Mouse (Mus musculus): ENCODE data around the gene Smox.

Smox gene

GRCm38 (mm10) chr2:131513477-131513876, 22.2 kb downstream of the Smox start:
- no peak for DNase-seq (ENCODE audit: low spot score)

GRCm38 (mm10) chr2:131514055-131514621, 22.8 kb downstream of the Smox start:
- DNase-seq (ENCODE audit: low spot score), result no peak

DNA sequence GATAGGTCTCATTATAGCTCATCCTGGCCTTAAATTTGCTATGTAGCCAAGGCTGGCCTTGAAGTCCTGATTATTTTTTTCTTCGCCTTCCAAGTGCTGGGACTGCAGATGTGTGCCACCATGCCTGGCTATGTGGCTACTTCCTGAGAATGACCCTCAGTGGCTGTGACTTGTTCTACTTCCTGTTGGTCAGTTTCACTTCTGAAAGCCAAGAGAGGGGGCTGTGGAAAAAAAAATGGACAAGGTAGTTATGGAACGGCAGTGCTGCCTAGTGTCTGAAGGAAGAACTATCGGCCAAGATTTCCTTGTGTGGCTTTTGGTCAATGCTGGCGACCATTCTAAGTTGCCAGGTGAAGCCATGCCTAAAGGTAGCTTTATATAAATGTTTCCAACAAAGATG, 26.3 kb downstream of the Smox start:
- DNase-seq (ENCODE audit: low spot score), result no peak

DNA sequence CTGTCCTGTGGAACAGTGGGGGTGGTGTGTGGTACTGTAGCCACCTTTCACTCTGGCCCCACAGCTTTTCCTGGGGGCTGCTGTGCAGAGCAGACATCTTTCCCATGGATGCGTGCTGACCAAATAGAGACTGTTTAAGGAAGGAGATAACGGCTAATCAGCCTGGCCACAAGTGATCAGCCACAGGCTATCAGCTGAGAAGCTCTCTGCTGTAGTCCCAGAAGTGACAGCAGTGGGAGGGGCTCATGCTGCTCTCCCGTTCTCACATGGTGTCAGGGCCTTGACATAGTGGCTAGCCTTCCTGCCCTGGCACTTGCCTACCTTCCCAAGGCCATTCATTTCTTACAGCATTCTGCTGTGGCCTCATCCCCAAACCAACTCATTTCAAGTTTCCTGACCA, 27.5 kb downstream of the Smox start:
- no peak for DNase-seq (ENCODE audit: low spot score)

- DNase-seq (ENCODE audit: low spot score), result no peak
Measured at GRCm38 (mm10) chr2:131520743-131521142, 29.4 kb downstream of the Smox start.

GRCm38 (mm10) chr2:131527061-131527460, 35.8 kb downstream of the Smox start:
- DNase-seq (ENCODE audit: low spot score), result peak; percentile 65

DNA sequence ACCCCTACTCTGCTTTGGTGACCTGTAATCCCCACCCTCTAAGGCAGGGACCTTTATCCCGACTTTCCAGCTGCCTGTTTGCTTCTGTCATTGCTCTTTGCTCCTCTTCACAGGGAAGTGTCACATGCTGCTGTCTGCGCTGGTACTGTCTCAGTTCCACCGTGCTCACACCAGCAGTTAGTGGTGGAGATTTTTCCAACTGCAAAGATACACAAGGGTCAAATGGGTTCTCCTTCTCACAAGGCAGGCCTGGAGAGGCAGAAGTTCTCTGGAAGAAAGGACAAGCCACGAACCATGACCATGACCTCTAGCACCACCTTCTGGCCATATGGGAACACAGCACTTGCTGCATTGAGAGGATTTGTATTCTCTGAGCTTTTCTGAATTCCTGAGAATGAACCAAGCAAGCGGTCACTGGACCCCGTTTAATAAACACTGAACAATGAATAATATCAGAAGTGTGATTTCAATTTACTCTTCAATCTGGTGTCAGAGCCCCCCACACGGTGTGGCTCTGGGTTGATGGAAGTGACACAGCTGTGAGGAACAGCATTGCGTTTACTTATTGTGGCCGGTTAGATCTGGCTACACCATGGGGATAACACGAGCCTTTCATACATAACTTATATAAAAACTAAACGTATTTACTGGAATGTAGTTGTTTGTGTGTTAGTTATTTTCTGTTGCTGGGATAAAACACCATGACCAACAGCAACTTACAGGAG, 38.8 kb downstream of the Smox start:
- DNase-seq (ENCODE audit: low spot score), result peak; percentile 92

DNA sequence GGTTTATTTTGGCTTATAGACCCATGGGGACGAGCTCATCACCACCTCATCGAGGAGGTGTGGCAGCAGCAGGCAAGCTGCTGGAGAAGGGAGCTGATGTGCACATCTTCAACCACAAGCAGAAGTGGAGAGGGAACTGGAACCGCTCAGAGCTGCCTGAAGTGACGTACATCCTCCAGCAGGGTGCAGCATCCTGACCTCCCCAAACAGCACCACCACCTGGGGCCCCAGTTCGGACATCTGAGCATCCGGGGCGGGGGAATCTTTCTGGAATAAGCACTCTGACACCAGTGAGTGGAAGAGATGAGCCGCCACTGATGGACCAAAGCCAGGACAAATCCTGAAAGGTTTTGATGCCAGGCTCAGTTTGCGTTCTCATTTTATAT, 39.3 kb downstream of the Smox start:
- DNase-seq (ENCODE audit: low spot score), result peak; percentile 73

GRCm38 (mm10) chr2:131531271-131531670, 40.0 kb downstream of the Smox start:
- DNase-seq (ENCODE audit: low spot score), result no peak

DNA sequence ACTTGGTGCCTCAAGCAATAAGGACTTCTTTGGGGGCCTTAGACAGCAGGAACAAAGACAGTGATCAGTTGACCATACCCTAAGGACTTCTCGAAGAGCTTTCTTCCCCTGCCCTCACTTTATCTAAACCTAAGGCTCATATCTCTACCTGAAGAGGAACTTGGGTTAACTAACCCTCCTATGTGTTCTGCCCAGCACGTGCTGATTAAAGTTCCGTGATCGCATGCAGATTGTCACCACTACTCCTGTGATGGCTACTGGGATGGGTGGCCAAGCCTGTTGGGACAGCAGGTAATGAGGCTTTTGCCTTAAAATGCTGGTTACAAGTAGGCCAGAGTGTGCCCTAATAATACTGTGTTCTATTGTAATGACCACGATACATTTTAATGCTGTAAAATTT, 43.9 kb downstream of the Smox start:
- DNase-seq (ENCODE audit: low spot score), result no peak

- DNase-seq (ENCODE audit: low spot score), result peak; percentile 50
Measured at GRCm38 (mm10) chr2:131538341-131538740, 47.0 kb downstream of the Smox start.

DNA sequence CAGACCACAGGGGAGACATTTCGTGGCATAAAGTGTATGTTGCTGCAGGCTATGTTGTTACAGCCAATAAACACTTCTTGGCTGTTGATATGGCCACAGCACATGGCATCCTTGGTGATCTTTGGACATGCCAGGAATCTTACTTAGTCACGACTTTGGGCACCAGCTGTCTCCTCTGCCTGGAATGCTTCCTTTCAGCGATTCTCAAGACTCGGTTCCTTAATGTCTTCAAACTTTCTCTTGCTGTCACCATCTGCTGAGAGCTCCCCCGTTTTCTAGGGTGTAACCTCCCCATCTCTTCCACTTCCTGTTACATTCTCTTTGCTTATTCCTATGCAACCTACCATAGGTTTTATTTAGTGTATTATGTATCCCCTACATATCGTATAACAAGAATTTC, 48.5 kb downstream of the Smox start:
- no peak for DNase-seq (ENCODE audit: low spot score)

GRCm38 (mm10) chr2:131541686-131542085, 50.4 kb downstream of the Smox start:
- DNase-seq (ENCODE audit: low spot score), result no peak

DNA sequence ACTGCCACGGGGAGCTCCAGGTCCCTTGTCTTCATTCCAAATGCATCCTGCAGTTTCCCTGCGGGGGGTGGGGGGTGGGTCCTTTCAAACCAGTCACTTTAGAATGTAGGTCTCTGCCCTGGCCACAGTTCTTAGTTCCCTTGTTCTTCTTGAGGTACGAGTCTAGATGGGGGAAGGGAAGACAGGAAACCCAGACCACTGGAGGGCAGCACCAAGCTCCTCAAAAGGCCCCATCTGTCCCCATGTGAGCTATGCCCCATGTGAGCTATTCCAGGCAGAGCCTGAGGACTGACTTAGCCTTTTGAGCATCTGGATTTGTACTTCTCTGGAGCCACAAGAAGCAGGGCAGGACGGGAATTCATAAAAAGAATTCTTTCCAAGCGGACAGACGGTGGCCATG, 51.2 kb downstream of the Smox start:
- peak; percentile 65 for DNase-seq (ENCODE audit: low spot score)

DNA sequence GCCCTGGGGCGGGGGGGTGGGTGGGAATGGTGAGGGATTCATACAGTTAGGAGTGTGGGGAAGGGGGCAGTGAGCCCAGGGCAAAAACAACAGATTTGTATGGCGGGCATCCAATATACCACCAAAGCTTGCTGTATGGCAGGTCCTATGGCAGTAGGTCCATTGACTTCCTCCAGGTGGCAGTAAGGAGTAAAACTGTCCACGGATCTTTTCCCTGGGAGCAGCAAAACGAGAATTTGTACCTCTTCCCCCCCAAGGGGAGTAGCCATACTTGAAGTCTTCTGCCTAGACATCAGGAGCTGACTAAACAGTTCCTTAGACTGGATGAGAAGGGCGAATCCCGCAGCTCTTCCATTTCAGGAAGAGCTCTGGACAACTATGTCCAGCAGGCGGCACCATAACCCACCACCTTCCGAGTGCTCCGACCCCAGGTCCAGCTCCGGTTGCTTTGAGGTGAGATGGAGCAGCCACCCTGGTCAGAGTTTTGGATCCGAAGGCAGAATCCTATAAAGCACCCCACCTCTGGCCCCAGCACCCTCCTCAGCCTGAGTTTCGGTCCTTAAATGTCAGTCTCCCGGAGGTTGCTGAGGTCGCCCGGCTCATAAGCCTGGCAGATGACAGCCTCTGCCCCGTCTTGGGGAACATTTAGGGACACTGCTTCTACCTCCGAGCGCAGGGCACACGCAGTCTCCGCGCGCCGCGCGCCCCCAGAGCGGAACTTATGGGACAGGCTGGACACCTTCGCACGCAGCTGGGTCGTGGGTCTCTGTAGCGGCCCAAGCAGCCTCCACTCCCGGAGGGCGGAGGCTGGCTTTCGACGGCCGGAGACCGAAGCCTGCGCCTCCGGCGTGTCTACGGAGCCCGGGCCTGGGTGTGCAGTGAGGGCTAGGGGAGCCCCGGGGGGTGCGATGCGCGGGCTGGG, 54.4 kb downstream of the Smox start:
- peak; percentile 83 for DNase-seq (ENCODE audit: low spot score)

- peak; percentile 47 for DNase-seq (ENCODE audit: low spot score)
Measured at GRCm38 (mm10) chr2:131546308-131546700, 55.0 kb downstream of the Smox start.

DNA sequence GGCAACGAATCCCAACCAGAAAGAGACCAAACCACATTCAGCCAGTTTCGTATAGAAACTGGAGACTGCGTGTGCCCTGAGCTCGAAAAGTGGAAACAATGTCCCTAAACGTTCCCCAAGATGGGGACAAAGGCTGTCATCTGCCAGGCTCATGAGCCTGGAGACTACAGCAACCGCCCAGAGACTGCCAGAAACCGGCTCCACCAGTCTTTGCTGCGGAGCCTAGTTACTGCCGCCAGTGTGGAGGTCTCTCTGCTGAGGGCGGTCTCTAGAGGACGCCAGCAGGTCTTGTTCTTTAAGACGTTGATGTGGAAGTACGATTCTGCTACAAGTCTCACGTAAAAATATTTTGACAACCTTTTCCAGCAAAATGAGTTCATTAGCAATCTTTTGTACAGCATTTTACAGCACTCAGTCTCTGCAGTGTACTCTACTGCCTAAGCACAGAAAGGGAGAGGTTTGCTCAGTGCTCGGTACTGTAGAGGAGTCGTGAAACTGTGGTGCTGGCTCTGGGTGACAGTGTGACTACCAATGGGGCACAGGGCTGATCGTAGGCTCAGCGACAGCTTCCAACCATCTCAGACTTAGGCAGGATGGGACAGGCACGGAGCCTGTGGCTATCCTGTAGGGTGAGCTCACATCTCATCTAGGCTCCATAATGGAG, 55.6 kb downstream of the Smox start:
- DNase-seq (ENCODE audit: low spot score), result peak; percentile 37

GRCm38 (mm10) chr2:131548330-131548729, 57.0 kb downstream of the Smox start:
- DNase-seq (ENCODE audit: low spot score), result no peak

DNA sequence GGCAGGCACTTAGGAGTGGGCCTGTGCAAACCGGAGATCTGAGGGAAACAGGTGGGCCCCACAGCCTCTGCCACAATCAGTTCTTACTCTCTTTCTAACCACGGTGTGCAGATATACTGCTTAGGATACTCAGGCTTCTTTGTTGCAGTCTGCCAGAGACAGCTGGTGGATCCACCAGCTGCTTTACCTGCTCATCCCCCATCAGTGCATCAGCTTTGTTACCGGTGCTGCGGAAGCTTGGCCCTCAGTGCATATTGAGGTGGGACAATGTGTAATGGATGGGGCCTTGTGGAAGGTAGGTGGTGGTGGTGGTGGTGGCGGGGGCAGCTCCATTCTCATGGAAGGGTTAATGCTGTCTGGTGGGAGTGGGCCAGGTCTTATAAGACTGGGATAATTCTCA, 57.8 kb downstream of the Smox start:
- DNase-seq (ENCODE audit: low spot score), result no peak

GRCm38 (mm10) chr2:131550474-131550873, 59.2 kb downstream of the Smox start:
- no peak for DNase-seq (ENCODE audit: low spot score)

DNA sequence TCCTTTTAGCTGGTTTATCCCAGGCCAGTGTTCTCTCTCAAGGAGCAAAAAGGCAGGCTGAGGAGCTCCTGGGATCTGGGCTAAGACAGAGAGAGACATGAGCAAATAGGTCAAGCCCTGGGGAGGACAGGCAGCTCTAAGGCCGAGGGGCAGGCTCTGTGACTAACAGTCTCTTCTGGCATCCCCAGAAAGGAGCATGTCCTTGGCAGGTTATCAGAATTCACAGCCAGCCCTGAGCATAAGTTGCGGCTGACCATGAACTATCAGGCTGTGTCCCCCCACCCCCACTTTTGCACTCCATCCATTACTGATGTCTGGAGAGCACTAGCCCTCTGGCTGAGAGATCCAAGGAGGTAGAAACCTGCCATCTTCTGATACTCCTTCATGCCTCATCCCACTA, 59.6 kb downstream of the Smox start:
- DNase-seq (ENCODE audit: low spot score), result no peak

Measured in retina, embryonic 14.5 days (tissue).